Comparison of ENCODE assay signal across 8 mouse cellular contexts in the genomic region with DNA sequence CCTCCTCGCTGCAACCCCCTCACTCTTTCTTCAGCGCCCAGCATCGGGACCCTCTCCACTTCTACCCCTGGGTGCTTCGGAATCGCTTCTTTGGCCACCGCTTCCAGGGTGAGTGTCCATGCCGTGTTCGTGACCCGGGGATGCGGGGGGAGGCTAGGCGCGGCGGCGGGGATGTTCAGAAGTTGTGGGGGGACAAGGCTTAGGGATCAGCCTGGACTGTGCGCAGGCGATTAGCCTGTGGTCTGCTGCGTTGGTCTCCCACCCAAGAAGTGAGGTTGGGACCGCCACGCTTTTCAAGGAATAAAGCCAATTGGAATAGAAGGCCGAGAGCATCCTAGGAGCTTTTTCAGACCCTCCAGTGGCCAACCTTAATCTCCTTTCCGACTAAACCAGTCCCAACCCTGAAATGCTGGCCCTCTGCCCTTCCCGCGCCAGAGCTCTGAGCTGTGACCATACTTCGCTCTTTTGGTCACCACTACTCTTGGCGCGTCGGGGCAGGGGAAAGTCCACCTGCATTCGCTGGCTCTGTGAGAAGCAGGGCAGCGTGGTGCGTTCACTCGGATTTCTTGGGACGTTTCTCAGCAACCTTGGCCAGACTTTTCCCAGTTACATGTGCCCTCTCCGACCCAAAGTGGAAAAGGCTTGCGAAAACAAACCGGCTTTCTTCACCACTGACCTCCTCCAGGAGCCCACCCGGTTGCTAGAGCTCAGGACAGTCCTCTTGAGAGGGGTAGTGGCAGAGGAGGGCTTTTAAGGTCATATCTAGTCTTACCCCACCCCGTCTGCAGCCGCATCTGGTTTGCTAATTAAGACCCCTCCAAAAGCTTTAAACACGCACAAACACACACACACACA. TPM values are rescaled to one million over a fixed set of nuclear protein-coding genes. Genes with fewer than 3 reads are reported as not detected.
A peak's percentile ranks its signal among the peaks of the same experiment; 100 is the strongest.
DNase-seq lines count a peak whose midpoint lies in the region; TF ChIP-seq lines count a peak whose summit lies in the region.
"Had no signal": no experiment of that assay in that cellular context is flagged by ENCODE, and none has a peak within 500 bp of the region (broad histone marks: within the 10 kb centered on the region; RNA-seq: fewer than 3 reads in every experiment).

No protein-coding gene starts in this region.

- DNase-seq in brain, embryonic 14.5 days (ENCODE audit: low read depth), result peak; percentile 49
- DNase-seq in embryonic facial prominence, embryonic 10.5 days (ENCODE audit: low spot score), result peak; percentile 55
- DNase-seq in kidney, adult 11 months, result peak; percentile 82
- peak; percentile 63 for DNase-seq in midbrain, embryonic 10.5 days (ENCODE audit: low spot score)
- DNase-seq in c-Kit-positive CD71-positive TER-119-positive erythroid progenitor cells, embryonic 14.5 days (ENCODE audit: low spot score), result no peak
- no peak for DNase-seq in urinary bladder, adult 18-20 months (ENCODE audit: low spot score in 2 of 2)
- DNase-seq in spleen, postnatal 4 days (ENCODE audit: low spot score in 2 of 2), result no peak

- no peak for TF ChIP-seq POLR2A in brain, embryonic 14.5 days (IDR thresholded peaks at IDR 0.05; ENCODE audit: borderline replicate concordance, extremely low read depth, insufficient read depth, insufficient read length, poor library complexity, severe bottlenecking)

- peak overlapping the region; percentile 65 for H3K27ac ChIP-seq in embryonic facial prominence, embryonic 10.5 days (replicated peaks)
- peak overlapping the region; percentile 38; the same call in 1 of the 2 replicates for H3K27ac ChIP-seq in midbrain, embryonic 10.5 days (replicated peaks)

- H3K4me1 ChIP-seq in embryonic facial prominence, embryonic 10.5 days, result peaks cover 50% of the 10 kb centered on the region
- H3K4me1 ChIP-seq in midbrain, embryonic 10.5 days, result peaks cover 58% of the 10 kb centered on the region

- under 1% methylated on average over 39 of the region's 39 CpGs for WGBS in embryonic facial prominence, embryonic 10.5 days
- WGBS in midbrain, embryonic 10.5 days, result 1% methylated on average over 39 of the region's 39 CpGs

- peak overlapping the region; percentile 56 for H3K4me3 ChIP-seq in embryonic facial prominence, embryonic 10.5 days
- H3K4me3 ChIP-seq in midbrain, embryonic 10.5 days, result peak overlapping the region; percentile 57

- no peaks in the 10 kb centered on the region for H3K36me3 ChIP-seq in embryonic facial prominence, embryonic 10.5 days (replicated peaks)
- no peaks in the 10 kb centered on the region for H3K36me3 ChIP-seq in midbrain, embryonic 10.5 days

- H3K9me3 ChIP-seq in embryonic facial prominence, embryonic 10.5 days, result no peaks in the 10 kb centered on the region
- H3K9me3 ChIP-seq in midbrain, embryonic 10.5 days (replicated peaks), result no peaks in the 10 kb centered on the region

- no peak for TF ChIP-seq CTCF in brain, embryonic 14.5 days (IDR thresholded peaks at IDR 0.05; ENCODE audit: borderline replicate concordance, extremely low read depth, insufficient read depth, insufficient read length)

- peaks cover 100% of the 10 kb centered on the region for H3K27me3 ChIP-seq in embryonic facial prominence, embryonic 10.5 days (replicated peaks; ENCODE audit: low read depth, poor library complexity, severe bottlenecking)
- H3K27me3 ChIP-seq in midbrain, embryonic 10.5 days (ENCODE audit: low read depth, poor library complexity, severe bottlenecking), result peaks cover 99% of the 10 kb centered on the region

RNA-seq across cellular contexts. Expression of a gene that starts 1.2 kb away (rescaled TPM):
- polyA plus RNA-seq in brain, embryonic 14.5 days (2012; rRNA removed), result 13.9 and 69.3 TPM in 2 replicates
- polyA plus RNA-seq in embryonic facial prominence, embryonic 10.5 days (2016; fragmentation: Nextera tagmentation; extraction: Ambion mirVana), result 2.6 and 2.9 TPM in 2 replicates
- 2.2 and 3.5 TPM in 2 replicates for polyA plus RNA-seq in midbrain, embryonic 10.5 days (2016; fragmentation: Nextera tagmentation; extraction: Ambion mirVana)
- polyA plus RNA-seq: large intestine, adult 2 months had no signal

RNA-seq across cellular contexts. Expression of a gene that starts 50.9 kb away (rescaled TPM):
- polyA plus RNA-seq in brain, embryonic 14.5 days (2012; rRNA removed), result 8.0 and 10.5 TPM in 2 replicates
- polyA plus RNA-seq in embryonic facial prominence, embryonic 10.5 days (2016; fragmentation: Nextera tagmentation; extraction: Ambion mirVana), result 53.8 and 58.1 TPM in 2 replicates
- polyA plus RNA-seq in midbrain, embryonic 10.5 days (2016; fragmentation: Nextera tagmentation; extraction: Ambion mirVana), result 48.5 and 55.7 TPM in 2 replicates

Comparison
In these comparisons a context has a peak if more than half of its experiments do, and no peak if none do; other contexts are left out.
1. DNase-seq: peak in brain, embryonic 14.5 days (single experiment), embryonic facial prominence, embryonic 10.5 days (single experiment), kidney, adult 11 months (single experiment) and midbrain, embryonic 10.5 days (single experiment); none in c-Kit-positive CD71-positive TER-119-positive erythroid progenitor cells, embryonic 14.5 days (single experiment), urinary bladder, adult 18-20 months (0 of 2) and spleen, postnatal 4 days (0 of 2).